Comparison of ENCODE assay signal across 8 mouse cellular contexts in genomic region chr13:55321434-55322129, GRCm38 (mm10). TPM values are rescaled to one million over a fixed set of nuclear protein-coding genes. Genes with fewer than 3 reads are reported as not detected.
DNase-seq lines count a peak whose midpoint lies in the region; ATAC-seq and TF ChIP-seq lines count a peak whose summit lies in the region.

TSS of gene Rab24 (minus strand) at chr13:55321946.

- in situ Hi-C loops in CH12.LX (cut with MboI; ENCODE audit: low pct_ligation_motif_present, low pct_unique_long_range_greater_than_20kb, low sequenced_read_pairs) = no loop called here

- DNase-seq in CH12.LX (ENCODE audit: extremely low read depth) = peak; percentile 82
- DNase-seq in c-Kit-positive CD71-positive TER-119-negative erythroid progenitor cells, embryonic 14.5 days (ENCODE audit: low read depth) = peak; percentile 78
- DNase-seq in forebrain, embryonic 11.5 days (ENCODE audit: low spot score) = peak; percentile 92
- peak; percentile 90 to 93 for DNase-seq in kidney, postnatal 25 days
- DNase-seq in stomach, postnatal 0 days (ENCODE audit: low spot score) = peak; percentile 93

- WGBS in forebrain, embryonic 11.5 days = under 1% methylated on average over 70 of the region's 73 CpGs
- under 1% methylated on average over 73 of the region's 73 CpGs for WGBS in heart, embryonic 15.5 days
- WGBS in liver, embryonic 16.5 days (ENCODE audit: insufficient replicate concordance) = under 1% methylated on average over 73 of the region's 73 CpGs
- WGBS in neural tube, embryonic 12.5 days = under 1% methylated on average over 73 of the region's 73 CpGs
- WGBS in stomach, postnatal 0 days = under 1% methylated on average over 63 of the region's 73 CpGs

- TF ChIP-seq CTCF in CH12.LX (conservative IDR thresholded peaks at IDR 0.05 in 1 of 2, IDR thresholded peaks at IDR 0.05 in 1 of 2; ENCODE audit: low read depth in 2 of 2, low read length in 2 of 2) = no peak
- TF ChIP-seq CTCF in stomach, postnatal 0 days (IDR thresholded peaks at IDR 0.05; ENCODE audit: low read depth) = no peak

- TF ChIP-seq RAD21 in CH12.LX (IDR thresholded peaks at IDR 0.05; ENCODE audit: low read depth, low read length) = no peak

- H3K79me2 ChIP-seq in CH12.LX (replicated peaks; ENCODE audit: control insufficient read depth, extremely low read depth, insufficient read depth, poor library complexity, severe bottlenecking) = peaks cover 36% of the 10 kb centered on the region

- peak; percentile 91 for ATAC-seq in forebrain, embryonic 11.5 days (replicated peaks; ENCODE audit: low FRiP score)
- ATAC-seq in heart, embryonic 15.5 days (replicated peaks; ENCODE audit: insufficient number of reproducible peaks, insufficient read depth, low FRiP score, low read depth) = peak; percentile 89
- peak; percentile 93 for ATAC-seq in liver, embryonic 16.5 days (ENCODE audit: low read depth)
- ATAC-seq in neural tube, embryonic 12.5 days (ENCODE audit: low FRiP score, low read depth) = peak; percentile 85
- peak; percentile 89 for ATAC-seq in stomach, postnatal 0 days (ENCODE audit: low FRiP score, low TSS enrichment)

- H3K9ac ChIP-seq in CH12.LX (ENCODE audit: insufficient read depth, low read depth) = peak within 1 kb of the TSS; percentile 96
- peak within 1 kb of the TSS; percentile 89 for H3K9ac ChIP-seq in forebrain, embryonic 11.5 days (ENCODE audit: low read length)
- peak within 1 kb of the TSS; percentile 92 for H3K9ac ChIP-seq in heart, embryonic 15.5 days
- peak within 1 kb of the TSS; percentile 90 for H3K9ac ChIP-seq in liver, embryonic 16.5 days (ENCODE audit: low read depth, low read length)
- H3K9ac ChIP-seq in neural tube, embryonic 12.5 days = peak within 1 kb of the TSS; percentile 95
- H3K9ac ChIP-seq in stomach, postnatal 0 days (ENCODE audit: low read length) = peak within 1 kb of the TSS; percentile 95

- 0 out of 2 replicates have a peak within 1 kb of the TSS, but pooled peaks have one; percentile 5 for H3K27ac ChIP-seq in CH12.LX (ENCODE audit: insufficient read depth, low read depth)
- H3K27ac ChIP-seq in forebrain, embryonic 11.5 days (ENCODE audit: low read depth, low read length) = peak within 1 kb of the TSS; percentile 34; the same call in 1 of the 2 replicates
- peak within 1 kb of the TSS; percentile 87 for H3K27ac ChIP-seq in heart, embryonic 15.5 days
- peak within 1 kb of the TSS; percentile 85 for H3K27ac ChIP-seq in liver, embryonic 16.5 days (ENCODE audit: low read length)
- H3K27ac ChIP-seq in neural tube, embryonic 12.5 days = 0 out of 2 replicates have a peak within 1 kb of the TSS, but pooled peaks have one; percentile 10
- H3K27ac ChIP-seq in stomach, postnatal 0 days (replicated peaks) = peak within 1 kb of the TSS; percentile 86

- peaks cover 36 to 62% of the 10 kb centered on the region in 2 experiments for H3K36me3 ChIP-seq in CH12.LX (replicated peaks in 1 of 2; ENCODE audit: control insufficient read depth in 1 of 2, insufficient read depth in 1 of 2, low read length in 1 of 2)
- peaks cover 13% of the 10 kb centered on the region for H3K36me3 ChIP-seq in forebrain, embryonic 11.5 days (ENCODE audit: control insufficient read depth, insufficient read depth, low read length)
- H3K36me3 ChIP-seq in heart, embryonic 15.5 days = peaks cover 67% of the 10 kb centered on the region
- H3K36me3 ChIP-seq in liver, embryonic 16.5 days (ENCODE audit: control insufficient read depth, insufficient read depth) = peaks cover 30% of the 10 kb centered on the region
- peaks cover 69% of the 10 kb centered on the region for H3K36me3 ChIP-seq in neural tube, embryonic 12.5 days
- H3K36me3 ChIP-seq in stomach, postnatal 0 days (ENCODE audit: control insufficient read depth, insufficient read depth, low read length) = peaks cover 19% of the 10 kb centered on the region

- H3K4me1 ChIP-seq in CH12.LX (ENCODE audit: control insufficient read depth in 1 of 2, insufficient read depth in 2 of 2) = peaks cover 6 to 53% of the 10 kb centered on the region in 2 experiments; a peak in 3 of 4 replicates
- peaks cover 7% of the 10 kb centered on the region for H3K4me1 ChIP-seq in forebrain, embryonic 11.5 days (replicated peaks; ENCODE audit: control insufficient read depth, insufficient read depth, low read length)
- peaks cover 34% of the 10 kb centered on the region for H3K4me1 ChIP-seq in heart, embryonic 15.5 days (replicated peaks)
- H3K4me1 ChIP-seq in liver, embryonic 16.5 days (ENCODE audit: control insufficient read depth, low read depth, low read length) = peaks cover 32% of the 10 kb centered on the region
- peaks cover 37% of the 10 kb centered on the region for H3K4me1 ChIP-seq in neural tube, embryonic 12.5 days
- H3K4me1 ChIP-seq in stomach, postnatal 0 days (replicated peaks; ENCODE audit: control insufficient read depth, insufficient read depth) = no peaks in the 10 kb centered on the region

- H3K9me3 ChIP-seq in CH12.LX (replicated peaks; ENCODE audit: low read length) = no peaks in the 10 kb centered on the region
- H3K9me3 ChIP-seq in forebrain, embryonic 11.5 days (ENCODE audit: control insufficient read depth, low read length) = no peaks in the 10 kb centered on the region
- no peaks in the 10 kb centered on the region for H3K9me3 ChIP-seq in heart, embryonic 15.5 days (replicated peaks)
- no peaks in the 10 kb centered on the region for H3K9me3 ChIP-seq in liver, embryonic 16.5 days (replicated peaks; ENCODE audit: control insufficient read depth, low read length)
- H3K9me3 ChIP-seq in neural tube, embryonic 12.5 days = no peaks in the 10 kb centered on the region
- no peaks in the 10 kb centered on the region for H3K9me3 ChIP-seq in stomach, postnatal 0 days (ENCODE audit: control insufficient read depth, low read length)

- H3K4me2 ChIP-seq in CH12.LX (ENCODE audit: insufficient read depth, low read depth, poor library complexity, severe bottlenecking) = peak within 1 kb of the TSS; percentile 94
- H3K4me2 ChIP-seq in forebrain, embryonic 11.5 days (ENCODE audit: low read depth, low read length, severe bottlenecking) = peak within 1 kb of the TSS; percentile 96
- H3K4me2 ChIP-seq in heart, embryonic 15.5 days = peak within 1 kb of the TSS; percentile 83
- H3K4me2 ChIP-seq in liver, embryonic 16.5 days (ENCODE audit: low read depth, low read length) = peak within 1 kb of the TSS; percentile 97
- H3K4me2 ChIP-seq in neural tube, embryonic 12.5 days (replicated peaks) = peak within 1 kb of the TSS; percentile 85
- peak within 1 kb of the TSS; percentile 97 for H3K4me2 ChIP-seq in stomach, postnatal 0 days (replicated peaks; ENCODE audit: low read depth)

- H3K4me3 ChIP-seq in CH12.LX (replicated peaks in 1 of 3; ENCODE audit: low read depth in 2 of 3, low read length in 2 of 3, poor library complexity in 1 of 3) = peak within 1 kb of the TSS; percentile 90 to 99 (median 96)
- peak within 1 kb of the TSS; percentile 90 for H3K4me3 ChIP-seq in forebrain, embryonic 11.5 days (ENCODE audit: low read depth, low read length)
- H3K4me3 ChIP-seq in heart, embryonic 15.5 days = peak within 1 kb of the TSS; percentile 79
- H3K4me3 ChIP-seq in liver, embryonic 16.5 days (ENCODE audit: low read depth, low read length) = peak within 1 kb of the TSS; percentile 80
- peak within 1 kb of the TSS; percentile 88 for H3K4me3 ChIP-seq in neural tube, embryonic 12.5 days
- H3K4me3 ChIP-seq in stomach, postnatal 0 days (ENCODE audit: low read depth, low read length) = peak within 1 kb of the TSS; percentile 84

- peak; percentile 86 for TF ChIP-seq POLR2A in CH12.LX (IDR thresholded peaks at IDR 0.05; ENCODE audit: low read depth, low read length)

- H3K27me3 ChIP-seq in CH12.LX (replicated peaks) = no peaks in the 10 kb centered on the region
- H3K27me3 ChIP-seq in forebrain, embryonic 11.5 days (ENCODE audit: control insufficient read depth, insufficient read depth, low read length) = no peaks in the 10 kb centered on the region
- H3K27me3 ChIP-seq in heart, embryonic 15.5 days = no peaks in the 10 kb centered on the region
- H3K27me3 ChIP-seq in liver, embryonic 16.5 days (ENCODE audit: control insufficient read depth, insufficient read depth, low read depth, low read length) = no peaks in the 10 kb centered on the region
- no peaks in the 10 kb centered on the region for H3K27me3 ChIP-seq in neural tube, embryonic 12.5 days (replicated peaks)
- H3K27me3 ChIP-seq in stomach, postnatal 0 days (ENCODE audit: control insufficient read depth, insufficient read depth, low read length) = no peaks in the 10 kb centered on the region

- dilution Hi-C loops in CH12.LX (cut with MboI; ENCODE audit: extremely low pct_ligation_motif_present, extremely low pct_unique_long_range_greater_than_20kb, low sequenced_read_pairs) = no loop called here

- no peak for TF ChIP-seq EP300 in CH12.LX (IDR thresholded peaks at IDR 0.05; ENCODE audit: low read length)
- no peak for TF ChIP-seq EP300 in stomach, postnatal 0 days (optimal IDR thresholded peaks at IDR 0.05)

TF ChIP-seq in CH12.LX, 34 proteins besides CTCF, POLR2A, EP300 and RAD21 (continues in another document):
- TF ChIP-seq NELFE (IDR thresholded peaks at IDR 0.05; ENCODE audit: low read depth, low read length) (peak; percentile 89), IRF4 (IDR thresholded peaks at IDR 0.05; ENCODE audit: low read depth, low read length) (peak; percentile 30; the same call in 1 of the 2 replicates), CHD1 (IDR thresholded peaks at IDR 0.05; ENCODE audit: low read depth, low read length) (no peak), ETS1 (conservative IDR thresholded peaks at IDR 0.05; ENCODE audit: low read depth, low read length) (no peak; the same call in 1 of the 2 replicates), ELF1 (IDR thresholded peaks at IDR 0.05; ENCODE audit: low read depth, low read length) (peak; percentile 78), JUND (conservative IDR thresholded peaks at IDR 0.05; ENCODE audit: low read depth, low read length) (no peak), NRF1 (IDR thresholded peaks at IDR 0.05; ENCODE audit: low read depth, low read length) (0 out of 2 replicates have a peak, but pooled peaks have one; percentile 27), ZMIZ1 (IDR thresholded peaks at IDR 0.05; ENCODE audit: low read depth, low read length) (peak; percentile 90; the same call in 1 of the 2 replicates), MAX (IDR thresholded peaks at IDR 0.05; ENCODE audit: low read length) (peak; percentile 96), UBTF (IDR thresholded peaks at IDR 0.05; ENCODE audit: low read depth, low read length) (no peak), SMC3 (IDR thresholded peaks at IDR 0.05; ENCODE audit: low read depth, low read length) (no peak)

RNA-seq across cellular contexts. Expression of gene Rab24, which starts in this region (rescaled TPM):
- total RNA-seq in CH12.LX (2012; rRNA removed) (68.0 and 72.5 TPM in 2 replicates), CH12.LX (2014; rRNA removed) (44.5 and 45.3 TPM in 2 replicates)
- polyA plus RNA-seq in CH12.LX (2012; ENCODE audit: insufficient read length, low read depth) = 41.7 and 56.6 TPM in 2 replicates
- polyA plus RNA-seq in forebrain, embryonic 11.5 days (2014; fragmentation: Nextera tagmentation; extraction: Ambion mirVana) = 84.4 and 101 TPM in 2 replicates
- polyA plus RNA-seq in heart, embryonic 15.5 days (2015; fragmentation: Nextera tagmentation; extraction: Ambion mirVana) = 63.9 and 74.2 TPM in 2 replicates
- polyA plus RNA-seq in liver, embryonic 16.5 days (2015; fragmentation: Nextera tagmentation; extraction: Ambion mirVana) = 42.2 and 50.1 TPM in 2 replicates
- polyA plus RNA-seq in neural tube, embryonic 12.5 days (2016; fragmentation: Nextera tagmentation; extraction: Ambion mirVana) = 100.0 and 109 TPM in 2 replicates
- 79.7 and 85.3 TPM in 2 replicates for polyA plus RNA-seq in stomach, postnatal 0 days (2015; fragmentation: Nextera tagmentation; extraction: Ambion mirVana)

Comparison
In these comparisons a context has a peak if more than half of its experiments do, and no peak if none do; other contexts are left out.
1. Peak in every context shown above with its lines: DNase-seq, ATAC-seq, H3K4me3 ChIP-seq and H3K27ac ChIP-seq.
2. H3K27ac ChIP-seq: peak in every context shown above with its lines; median percentile 87 in heart, embryonic 15.5 days; 86 in stomach, postnatal 0 days; 85 in liver, embryonic 16.5 days; 34 in forebrain, embryonic 11.5 days; 10 in neural tube, embryonic 12.5 days; 5 in CH12.LX.